ENCODE assay signal across 21 mouse cellular contexts in genomic region chr13:35515291-35515690, GRCm38 (mm10).
"Had no signal": no experiment of that assay in that cellular context is flagged by ENCODE, and none has a peak within 500 bp of the region (broad histone marks: within the 10 kb centered on the region; RNA-seq: fewer than 3 reads in every experiment).

No protein-coding gene starts in this region.

- H3K27ac ChIP-seq: liver, embryonic 14.5 days; lung, embryonic 15.5 days; midbrain, embryonic 10.5 days; midbrain, embryonic 12.5 days; neural tube, embryonic 13.5 days; neural tube, embryonic 15.5 days; stomach, embryonic 15.5 days; stomach, postnatal 0 days had no signal

- DNase-seq: lung, adult 2 months; midbrain, embryonic 14.5 days; retina, postnatal 1 day; right cerebral cortex, adult 18-20 months; right cerebral cortex, postnatal 25 days; right cerebral cortex, postnatal 4 days; spleen, adult 18-20 months; thymus, adult 2 months; thymus, postnatal 25 days; thymus, postnatal 4 days had no signal

- H3K36me3 ChIP-seq: lung, embryonic 15.5 days; midbrain, embryonic 10.5 days; midbrain, embryonic 12.5 days; neural tube, embryonic 13.5 days; neural tube, embryonic 15.5 days; stomach, embryonic 15.5 days had no signal

- H3K27me3 ChIP-seq: lung, embryonic 15.5 days; megakaryocyte, embryonic 14.5 days; midbrain, embryonic 12.5 days; neural tube, embryonic 13.5 days; neural tube, embryonic 15.5 days; stomach, embryonic 15.5 days had no signal

- H3K4me3 ChIP-seq: lung, embryonic 15.5 days; megakaryocyte, embryonic 14.5 days; midbrain, embryonic 10.5 days; midbrain, embryonic 12.5 days; myocyte; neural tube, embryonic 13.5 days; neural tube, embryonic 15.5 days; stomach, embryonic 15.5 days had no signal

- H3K9ac ChIP-seq: liver, embryonic 14.5 days; lung, embryonic 15.5 days; midbrain, embryonic 12.5 days; neural tube, embryonic 13.5 days; neural tube, embryonic 15.5 days; stomach, embryonic 15.5 days had no signal

- H3K9me3 ChIP-seq: lung, embryonic 15.5 days; megakaryocyte, embryonic 14.5 days; midbrain, embryonic 10.5 days; midbrain, embryonic 12.5 days; neural tube, embryonic 15.5 days; stomach, embryonic 15.5 days had no signal

- H3K4me2 ChIP-seq: lung, embryonic 15.5 days; midbrain, embryonic 12.5 days; neural tube, embryonic 13.5 days; neural tube, embryonic 15.5 days; stomach, embryonic 15.5 days had no signal

- ATAC-seq: midbrain, embryonic 16.5 days had no signal

- H3K4me1 ChIP-seq: lung, embryonic 15.5 days; midbrain, embryonic 10.5 days; midbrain, embryonic 12.5 days; neural tube, embryonic 13.5 days; neural tube, embryonic 15.5 days; stomach, embryonic 15.5 days had no signal
